Mouse (Mus musculus) CH12.LX (cell line): Measurements from ENCODE around the gene Nfia. TPM values are rescaled to one million over a fixed set of nuclear protein-coding genes. Genes with fewer than 3 reads are reported as not detected.

Source experiments
- DNase-seq: peaks from one replicate; pipeline ENCODE4 v3.0.0-alpha.2; 2013; ENCODE audit errors: extremely low read depth
- H3K27ac ChIP-seq: 2 replicates; pipeline ENCODE4 v1.5.1; 2012; ENCODE audit warnings: low read depth, mild to moderate bottlenecking, control low read depth, moderate library complexity; ENCODE audit not compliant: insufficient read depth
- H3K27me3 ChIP-seq: replicated peaks from 2 replicates; pipeline ENCODE3; 2012; ENCODE audit warnings: inconsistent platforms
- H3K36me3 ChIP-seq, 2 experiments: replicated peaks in 1 of 2; 2 replicates each; pipeline versions ENCODE3 to v1.6.1; 2012; ENCODE audit warnings: inconsistent platforms in 1 of 2, low read length in 1 of 2, mild to moderate bottlenecking in 1 of 2, mixed read lengths in 1 of 2, moderate library complexity in 1 of 2; ENCODE audit not compliant: control insufficient read depth in 1 of 2, insufficient read depth in 1 of 2
- H3K4me1 ChIP-seq, 2 experiments: 2 replicates each; pipeline ENCODE4 v1.6.1; 2012; ENCODE audit warnings: inconsistent platforms in 1 of 2, moderate library complexity in 1 of 2; ENCODE audit not compliant: insufficient read depth in 2 of 2, control insufficient read depth in 1 of 2
- H3K4me2 ChIP-seq: 2 replicates; pipeline ENCODE4 v1.6.1; 2012; ENCODE audit warnings: low read depth, mild to moderate bottlenecking, control low read depth; ENCODE audit not compliant: poor library complexity, insufficient read depth, severe bottlenecking
- H3K4me3 ChIP-seq, 3 experiments: fragments of 150-350 bp in 1 of 3; sonication (generic) in 1 of 3; replicated peaks in 1 of 3; 2 replicates each; pipeline versions ENCODE3 to v1.5.1; 2011 to 2012; ENCODE audit warnings: low read depth in 2 of 3, low read length in 2 of 3, mild to moderate bottlenecking in 2 of 3, moderate library complexity in 2 of 3, control low read depth in 1 of 3, improper control_type of control experiment in 1 of 3, inconsistent platforms in 1 of 3, mixed read lengths in 1 of 3; ENCODE audit not compliant: poor library complexity in 1 of 3
- H3K79me2 ChIP-seq: replicated peaks from 2 replicates; pipeline ENCODE4 v1.6.1; 2012; ENCODE audit warnings: mild to moderate bottlenecking, moderate library complexity; ENCODE audit not compliant: control insufficient read depth, poor library complexity, insufficient read depth, severe bottlenecking; ENCODE audit errors: extremely low read depth
- H3K9ac ChIP-seq: 2 replicates; pipeline ENCODE4 v1.6.1; 2012; ENCODE audit warnings: low read depth, mild to moderate bottlenecking, control low read depth, moderate library complexity; ENCODE audit not compliant: insufficient read depth
- H3K9me3 ChIP-seq: replicated peaks from 2 replicates; pipeline ENCODE3; 2012; ENCODE audit warnings: low read length, inconsistent platforms, mixed read lengths
- BHLHE40 ChIP-seq: IDR thresholded peaks from 2 replicates; pipeline ENCODE4 v1.6.1; 2011; ENCODE audit warnings: mild to moderate bottlenecking, low read depth, low read length, improper control_type of control experiment
- CHD1 ChIP-seq: IDR thresholded peaks from 2 replicates; pipeline ENCODE4 v1.6.1; 2012; ENCODE audit warnings: low read depth, low read length, improper control_type of control experiment, inconsistent platforms
- ELF1 ChIP-seq: IDR thresholded peaks from 2 replicates; pipeline ENCODE4 v1.6.1; 2014; ENCODE audit warnings: low read depth, mild to moderate bottlenecking, inconsistent platforms, low read length, improper control_type of control experiment
- EP300 ChIP-seq: IDR thresholded peaks from 2 replicates; pipeline ENCODE4 v1.6.1; 2011; ENCODE audit warnings: low read length, improper control_type of control experiment
- ETS1 ChIP-seq: conservative IDR thresholded peaks from 2 replicates; pipeline ENCODE4 v1.6.1; 2012; ENCODE audit warnings: low read depth, mild to moderate bottlenecking, inconsistent platforms, low read length, improper control_type of control experiment, moderate library complexity
- GABPA ChIP-seq: IDR thresholded peaks from 2 replicates; pipeline ENCODE4 v1.6.1; 2012; ENCODE audit warnings: low read depth, low read length, improper control_type of control experiment, inconsistent platforms; ENCODE audit not compliant: insufficient replicate concordance
- JUN ChIP-seq: IDR thresholded peaks from 2 replicates; pipeline ENCODE4 v1.6.1; 2011; ENCODE audit warnings: low read depth, mild to moderate bottlenecking, low read length, improper control_type of control experiment, moderate library complexity; ENCODE audit not compliant: insufficient read depth
- JUND ChIP-seq: conservative IDR thresholded peaks from 2 replicates; pipeline ENCODE4 v1.6.1; 2011; ENCODE audit warnings: low read depth, low read length, improper control_type of control experiment
- MAX ChIP-seq: IDR thresholded peaks from 2 replicates; pipeline ENCODE4 v1.6.1; 2011; ENCODE audit warnings: low read length, improper control_type of control experiment
- MAZ ChIP-seq: IDR thresholded peaks from 2 replicates; pipeline ENCODE4 v1.6.1; 2012; ENCODE audit warnings: low read depth, mild to moderate bottlenecking, inconsistent platforms, low read length, improper control_type of control experiment, moderate library complexity
- MXI1 ChIP-seq: IDR thresholded peaks from 2 replicates; pipeline ENCODE4 v1.6.1; 2011; ENCODE audit warnings: mild to moderate bottlenecking, low read depth, low read length, improper control_type of control experiment
- MYC ChIP-seq: IDR thresholded peaks from 2 replicates; pipeline ENCODE4 v1.6.1; 2011; ENCODE audit warnings: low read depth, mild to moderate bottlenecking, improper control_type of control experiment, low read length
- NELFE ChIP-seq: IDR thresholded peaks from 2 replicates; pipeline ENCODE4 v1.6.1; 2011; ENCODE audit warnings: low read depth, low read length, improper control_type of control experiment
- NRF1 ChIP-seq: IDR thresholded peaks from 2 replicates; pipeline ENCODE4 v1.6.1; 2014; ENCODE audit warnings: low read depth, mild to moderate bottlenecking, inconsistent platforms, low read length, improper control_type of control experiment, moderate library complexity
- PAX5 ChIP-seq: IDR thresholded peaks from 2 replicates; pipeline ENCODE4 v1.6.1; 2012; ENCODE audit warnings: low read length, inconsistent platforms, mixed read lengths
- POLR2AphosphoS2 ChIP-seq: IDR thresholded peaks from 2 replicates; pipeline ENCODE4 v1.6.1; 2011; ENCODE audit warnings: low read depth, low read length, improper control_type of control experiment
- RAD21 ChIP-seq: IDR thresholded peaks from 2 replicates; pipeline ENCODE4 v1.6.1; 2011; ENCODE audit warnings: low read depth, mild to moderate bottlenecking, low read length, improper control_type of control experiment, moderate library complexity
- RCOR1 ChIP-seq: conservative IDR thresholded peaks from 2 replicates; pipeline ENCODE4 v1.6.1; 2012; ENCODE audit warnings: low read depth, mild to moderate bottlenecking, inconsistent platforms, low read length, improper control_type of control experiment
- SIN3A ChIP-seq: IDR thresholded peaks from 2 replicates; pipeline ENCODE4 v1.6.1; 2012; ENCODE audit warnings: low read length, improper control_type of control experiment, inconsistent platforms
- USF1 ChIP-seq: IDR thresholded peaks from 2 replicates; pipeline ENCODE4 v1.6.1; 2014; ENCODE audit warnings: low read depth, mild to moderate bottlenecking, inconsistent platforms, low read length, improper control_type of control experiment
- ZC3H11A ChIP-seq: IDR thresholded peaks from 2 replicates; pipeline ENCODE4 v1.6.1; 2012; ENCODE audit warnings: low read depth, mild to moderate bottlenecking, inconsistent platforms, low read length, improper control_type of control experiment
- ZNF384 ChIP-seq: IDR thresholded peaks from 2 replicates; pipeline ENCODE4 v1.6.1; 2012; ENCODE audit warnings: low read depth, low read length, improper control_type of control experiment, inconsistent platforms
- dilution Hi-C: fragments of 300-500 bp; cut with MboI; formaldehyde crosslinking; loops from 2 replicates; pipeline ENCODE4 v1.14.3; 2020; ENCODE audit warnings: low sequenced_read_pairs; ENCODE audit not compliant: extremely low pct_unique_long_range_greater_than_20kb, extremely low pct_ligation_motif_present
- in situ Hi-C: fragments of 300-500 bp; cut with MboI; formaldehyde crosslinking; loops from 3 replicates; pipeline ENCODE4 v1.14.3; 2019; ENCODE audit warnings: low sequenced_read_pairs, low pct_ligation_motif_present, low pct_unique_long_range_greater_than_20kb, mixed read lengths
- polyA plus RNA-seq: library from polyadenylated mRNA; unstranded; fragments of >175 nt; gene quantifications from 2 replicates; pipeline ENCODE4 v1.2.1, GENCODE M21; 2012; ENCODE audit warnings: low read depth; ENCODE audit not compliant: insufficient read length
- total RNA-seq, 2 experiments: library from RNA; depleted of rRNA; stranded (reverse); fragments of 300-350 nt in 1 of 2; fragments of >200 nt in 1 of 2; gene quantifications; 2 replicates each; pipeline ENCODE4 v1.2.3; 2012 to 2014

The Nfia gene
- total and polyA plus RNA-seq, 3 experiments = not detected

DNA sequence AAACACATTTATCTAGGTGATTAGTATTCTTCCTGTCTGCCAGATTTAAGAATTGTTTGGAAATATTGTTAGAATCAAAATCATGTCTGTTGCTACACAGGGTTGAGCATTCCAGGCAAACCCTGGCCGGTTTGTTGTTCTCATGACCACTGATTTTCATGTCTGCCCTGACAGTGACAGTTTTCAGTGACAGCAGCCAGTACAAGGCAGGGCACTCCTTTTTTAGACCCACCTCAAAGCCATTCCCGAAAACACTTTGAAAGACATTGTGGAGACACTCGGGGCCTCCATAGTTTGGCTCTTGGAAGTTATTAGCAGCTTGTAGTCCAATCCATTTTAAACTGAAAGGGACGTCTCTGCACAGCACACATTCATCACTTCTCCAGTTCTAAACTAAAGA, 41.5 kb downstream of the Nfia start:
- Histone ChIP-seq H3K4me2 (no peak overlapping the region), H3K9ac (no peak overlapping the region), H3K79me2 (no peaks in the 10 kb centered on the region), H3K4me1 (no peaks in the 10 kb centered on the region), H3K27ac (no peak overlapping the region), H3K36me3 (no peaks in the 10 kb centered on the region), H3K9me3 (peaks cover 56% of the 10 kb centered on the region), H3K27me3 (no peaks in the 10 kb centered on the region), H3K4me3 (no peak overlapping the region)
- dilution Hi-C loops (no loop called here), in situ Hi-C loops (no loop called here)
- DNase-seq = no peak
- TF ChIP-seq POLR2AphosphoS2 = no peak
- TF ChIP-seq RAD21 = no peak
- no peak for TF ChIP-seq USF1
- no peak for TF ChIP-seq MAX
- no peak for TF ChIP-seq MXI1
- no peak for TF ChIP-seq JUND
- TF ChIP-seq ZNF384 = no peak
- TF ChIP-seq SIN3A = no peak
- TF ChIP-seq ETS1 = no peak

DNA sequence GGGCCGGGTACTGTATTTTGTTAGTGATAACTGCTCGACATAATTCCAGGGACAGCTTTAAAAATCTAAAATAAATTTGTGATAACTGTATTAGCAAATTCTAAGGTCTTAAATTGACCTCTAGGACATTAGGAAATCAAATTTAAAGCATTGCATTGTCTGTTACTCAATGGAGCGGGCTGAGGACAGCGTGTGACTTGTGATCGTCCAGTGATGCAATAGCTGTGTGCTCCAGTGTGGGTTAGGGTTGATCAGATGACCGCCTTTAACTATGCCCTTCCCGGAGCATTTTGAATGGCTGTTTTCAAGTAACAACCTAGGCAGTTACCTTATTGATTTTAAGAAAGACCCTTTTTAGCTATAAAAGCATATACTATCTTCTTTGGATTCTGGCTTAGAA, 42.0 kb downstream of the Nfia start:
- in situ Hi-C loops = no loop called here

GRCm38 (mm10) chr4:97816001-97816400, 43.5 kb downstream of the Nfia start:
- no peak for DNase-seq

More for the DNA sequence above, 42.0 kb downstream of the Nfia start:
- H3K27ac ChIP-seq = no peak overlapping the region
- H3K79me2 ChIP-seq = no peaks in the 10 kb centered on the region
- no peak for TF ChIP-seq EP300
- TF ChIP-seq GABPA = no peak
- no peak for TF ChIP-seq PAX5
- TF ChIP-seq MYC = no peak
- TF ChIP-seq NELFE = no peak
- TF ChIP-seq MAZ = no peak
- no peak for TF ChIP-seq CHD1
- TF ChIP-seq RCOR1 = no peak
- no peak for TF ChIP-seq ZC3H11A
- TF ChIP-seq ELF1 = no peak
- no peak for TF ChIP-seq USF1
- TF ChIP-seq, all 38 proteins: peak for 0
- no peaks in the 10 kb centered on the region for H3K27me3 ChIP-seq
- no peak overlapping the region for H3K9ac ChIP-seq
- DNase-seq = no peak
- no peak overlapping the region for H3K4me3 ChIP-seq
- dilution Hi-C loops = no loop called here
- H3K9me3 ChIP-seq = peaks cover 56% of the 10 kb centered on the region
- H3K4me1 ChIP-seq = no peaks in the 10 kb centered on the region
- H3K36me3 ChIP-seq = no peaks in the 10 kb centered on the region
- H3K4me2 ChIP-seq = no peak overlapping the region

More at GRCm38 (mm10) chr4:97816001-97816400, 43.5 kb downstream of the Nfia start:
- H3K9me3 ChIP-seq = peaks cover 54% of the 10 kb centered on the region
- H3K9ac ChIP-seq = no peak overlapping the region
- TF ChIP-seq SIN3A (no peak), NRF1 (no peak), MAX (no peak), JUN (no peak), BHLHE40 (no peak)
- H3K4me2 ChIP-seq = no peak overlapping the region
- H3K36me3 ChIP-seq = no peaks in the 10 kb centered on the region
- dilution Hi-C loops = no loop called here
- no peak overlapping the region for H3K27ac ChIP-seq
- in situ Hi-C loops = no loop called here
- no peaks in the 10 kb centered on the region for H3K4me1 ChIP-seq
- no peaks in the 10 kb centered on the region for H3K79me2 ChIP-seq
- H3K4me3 ChIP-seq = no peak overlapping the region
- H3K27me3 ChIP-seq = no peaks in the 10 kb centered on the region
